Mouse (Mus musculus) embryonic facial prominence, embryonic 11.5 days (tissue): ENCODE measurements around the gene Aox4. TPM values are rescaled to one million over a fixed set of nuclear protein-coding genes. Genes with fewer than 3 reads are reported as not detected.

Experiments
- polyA plus RNA-seq: library from polyadenylated mRNA; unstranded; fragments of >200 nt; fragmentation: Nextera tagmentation; extraction: Ambion mirVana; gene quantifications from 2 replicates; pipeline ENCODE4 v1.2.1, GENCODE M21; 2014

Aox4 gene
- polyA plus RNA-seq, 1 experiment from 2014 or later, result not detected

Other genes with a start within 250 kb of the Aox4 start
- 29.1 and 35.7 TPM in 2 replicates for gene Sgo2a, start 214.4 kb upstream of the Aox4 start, polyA plus RNA-seq
- 17.4 and 19.6 TPM in 2 replicates for gene Kctd18, start 191.4 kb upstream of the Aox4 start, polyA plus RNA-seq
- not detected in 2 replicates for gene Aox1, start 180.5 kb upstream of the Aox4 start, polyA plus RNA-seq
- 0.33 and 0.48 TPM in 2 replicates for gene Aox3, start 97.3 kb upstream of the Aox4 start, polyA plus RNA-seq
- gene Aox2, start 67.9 kb downstream of the Aox4 start, polyA plus RNA-seq, result not detected in 2 replicates
- gene Bzw1, start 182.5 kb downstream of the Aox4 start, polyA plus RNA-seq, result 523 and 595 TPM in 2 replicates
- 182 and 195 TPM in 2 replicates for gene Clk1, start 213.7 kb downstream of the Aox4 start, polyA plus RNA-seq
- gene Nif3l1, start 234.8 kb downstream of the Aox4 start, polyA plus RNA-seq, result 69.1 and 69.4 TPM in 2 replicates
- 60.8 and 66.6 TPM in 2 replicates for gene Ppil3, start 235.1 kb downstream of the Aox4 start, polyA plus RNA-seq